Mouse (Mus musculus): ENCODE measurements around the gene Cul5. TPM values are rescaled to one million over a fixed set of nuclear protein-coding genes. Genes with fewer than 3 reads are reported as not detected.

Gene Cul5
- polyA plus RNA-seq, 1 experiment from 2014 or later = 18.8 TPM

DNA sequence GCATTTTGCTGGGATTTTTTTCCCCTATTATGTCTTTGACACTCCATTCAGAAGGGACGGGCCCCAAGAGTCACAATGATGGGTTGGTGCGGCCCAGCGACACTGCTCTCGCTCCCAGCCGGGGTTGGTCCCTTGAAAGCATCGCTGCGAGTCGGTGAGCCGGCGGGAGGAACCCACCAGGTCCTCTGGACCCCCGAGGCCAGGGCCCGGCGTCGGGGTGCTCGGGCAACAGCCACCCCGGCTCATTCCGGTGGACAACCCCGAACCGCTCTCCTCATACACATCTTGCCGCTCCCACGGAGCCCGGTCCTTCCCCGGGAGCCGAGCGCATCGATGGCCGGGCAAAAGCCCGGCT lies 3.2 kb downstream of the Cul5 start:
- no peaks in the 10 kb centered on the region for H3K9me3 ChIP-seq (ENCODE audit: control insufficient read depth, low read length)
- DNase-seq (ENCODE audit: low spot score) = no peak
- under 1% methylated on average over 27 of the region's 28 CpGs for WGBS

DNA sequence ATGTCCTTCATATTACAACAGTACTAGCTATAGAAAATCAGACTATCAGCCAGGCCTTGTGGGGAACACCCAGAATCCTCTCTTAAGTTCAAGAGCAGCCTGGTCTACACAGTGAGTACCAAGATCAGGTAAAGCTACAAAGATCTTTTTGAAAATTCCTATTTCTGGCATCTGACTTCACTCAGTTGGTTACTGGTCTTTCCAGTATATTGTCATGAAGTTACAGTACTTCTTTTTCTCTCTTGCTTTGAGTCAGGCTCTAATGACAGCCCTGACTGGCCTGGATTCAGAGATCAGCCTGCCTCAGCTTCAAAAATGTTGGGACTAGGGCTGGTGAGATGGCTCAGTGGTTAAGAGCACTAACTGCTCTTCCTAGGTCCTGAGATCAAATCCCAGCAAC lies 4.4 kb downstream of the Cul5 start:
- DNase-seq (ENCODE audit: low spot score) = no peak
- Histone ChIP-seq H3K36me3 (ENCODE audit: control insufficient read depth, insufficient read depth, low read length) (no peaks in the 10 kb centered on the region), H3K9ac (ENCODE audit: low read length) (no peak overlapping the region), H3K27ac (replicated peaks) (no peak overlapping the region), H3K9me3 (ENCODE audit: control insufficient read depth, low read length) (no peaks in the 10 kb centered on the region), H3K4me2 (replicated peaks; ENCODE audit: low read depth) (no peak overlapping the region), H3K4me1 (replicated peaks; ENCODE audit: control insufficient read depth, insufficient read depth) (no peaks in the 10 kb centered on the region), H3K4me3 (ENCODE audit: low read depth, low read length) (no peak overlapping the region), H3K27me3 (ENCODE audit: control insufficient read depth, insufficient read depth, low read length) (no peaks in the 10 kb centered on the region)
- no peak for ATAC-seq (ENCODE audit: low FRiP score, low TSS enrichment)
- TF ChIP-seq EP300 (optimal IDR thresholded peaks at IDR 0.05) (no peak), CTCF (IDR thresholded peaks at IDR 0.05; ENCODE audit: low read depth) (no peak)

More for the DNA sequence above, 3.2 kb downstream of the Cul5 start:
- no peaks in the 10 kb centered on the region for H3K4me1 ChIP-seq (replicated peaks; ENCODE audit: control insufficient read depth, insufficient read depth)
- ATAC-seq (ENCODE audit: low FRiP score, low TSS enrichment) = peak; percentile 28
- no peaks in the 10 kb centered on the region for H3K27me3 ChIP-seq (ENCODE audit: control insufficient read depth, insufficient read depth, low read length)
- peak overlapping the region; percentile 99 for H3K9ac ChIP-seq (ENCODE audit: low read length)
- no peaks in the 10 kb centered on the region for H3K36me3 ChIP-seq (ENCODE audit: control insufficient read depth, insufficient read depth, low read length)
- peak overlapping the region; percentile 98 for H3K27ac ChIP-seq (replicated peaks)
- peak overlapping the region; percentile 85 for H3K4me2 ChIP-seq (replicated peaks; ENCODE audit: low read depth)
- TF ChIP-seq EP300 (optimal IDR thresholded peaks at IDR 0.05) (no peak), CTCF (IDR thresholded peaks at IDR 0.05; ENCODE audit: low read depth) (no peak)
- peak overlapping the region; percentile 93 for H3K4me3 ChIP-seq (ENCODE audit: low read depth, low read length)

DNA sequence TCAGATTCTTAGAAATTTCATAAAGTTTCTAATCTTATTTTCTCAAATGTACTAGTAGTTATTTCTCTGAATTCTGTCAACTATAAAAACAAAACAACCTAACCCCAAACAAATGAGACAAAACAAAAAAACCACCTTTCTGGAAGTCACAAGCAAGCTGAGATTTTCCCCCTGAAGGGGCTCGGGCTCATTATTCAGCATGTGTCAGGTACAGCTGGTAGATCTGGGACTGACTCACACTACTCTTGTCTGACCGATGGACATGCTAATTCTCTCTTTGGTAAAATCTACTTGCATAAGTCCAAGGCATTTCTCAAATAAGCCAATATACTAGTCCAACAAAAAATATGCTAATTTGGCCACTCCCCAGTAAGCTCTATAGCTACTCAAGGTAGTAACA lies 5.0 kb downstream of the Cul5 start:
- TF ChIP-seq CTCF (IDR thresholded peaks at IDR 0.05; ENCODE audit: low read depth) (no peak), EP300 (optimal IDR thresholded peaks at IDR 0.05) (no peak)
- Histone ChIP-seq H3K27me3 (ENCODE audit: control insufficient read depth, insufficient read depth, low read length) (no peaks in the 10 kb centered on the region), H3K9ac (ENCODE audit: low read length) (no peak overlapping the region), H3K36me3 (ENCODE audit: control insufficient read depth, insufficient read depth, low read length) (no peaks in the 10 kb centered on the region), H3K27ac (replicated peaks) (no peak overlapping the region), H3K4me1 (replicated peaks; ENCODE audit: control insufficient read depth, insufficient read depth) (no peaks in the 10 kb centered on the region), H3K4me3 (ENCODE audit: low read depth, low read length) (no peak overlapping the region), H3K9me3 (ENCODE audit: control insufficient read depth, low read length) (no peaks in the 10 kb centered on the region), H3K4me2 (replicated peaks; ENCODE audit: low read depth) (no peak overlapping the region)
- 67% methylated on average over 2 of the region's 2 CpGs for WGBS
- ATAC-seq (ENCODE audit: low FRiP score, low TSS enrichment) (no peak), DNase-seq (ENCODE audit: low spot score) (no peak)

DNA sequence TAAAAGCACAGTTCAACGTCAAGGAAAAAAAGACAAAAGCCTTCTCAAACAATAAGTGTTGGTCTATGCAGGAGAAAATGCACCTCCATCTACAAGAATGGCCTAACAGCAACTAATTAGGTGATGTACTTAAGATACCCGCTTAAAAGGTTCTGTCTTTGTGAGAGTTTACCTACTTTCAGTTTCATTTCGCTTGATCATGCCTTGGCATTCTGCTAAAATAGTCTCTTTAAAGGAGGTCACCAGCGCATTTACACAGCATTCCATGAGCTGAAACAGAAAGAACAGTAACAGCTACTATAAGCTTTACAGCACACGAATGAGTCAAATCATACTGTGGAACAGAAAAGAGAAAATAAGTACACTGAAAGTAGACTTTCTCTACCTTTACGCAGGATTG lies 35.0 kb downstream of the Cul5 start:
- H3K27me3 ChIP-seq (ENCODE audit: control insufficient read depth, insufficient read depth, low read length) = no peaks in the 10 kb centered on the region
- H3K4me3 ChIP-seq (ENCODE audit: low read depth, low read length) = no peak overlapping the region
- WGBS = 94% methylated on average over 6 of the region's 6 CpGs
- H3K9me3 ChIP-seq (ENCODE audit: control insufficient read depth, low read length) = no peaks in the 10 kb centered on the region
- TF ChIP-seq CTCF (IDR thresholded peaks at IDR 0.05; ENCODE audit: low read depth) (no peak), EP300 (optimal IDR thresholded peaks at IDR 0.05) (no peak)
- no peaks in the 10 kb centered on the region for H3K4me1 ChIP-seq (replicated peaks; ENCODE audit: control insufficient read depth, insufficient read depth)
- H3K27ac ChIP-seq (replicated peaks) = no peak overlapping the region
- no peak overlapping the region for H3K9ac ChIP-seq (ENCODE audit: low read length)
- H3K36me3 ChIP-seq (ENCODE audit: control insufficient read depth, insufficient read depth, low read length) = peaks cover 4% of the 10 kb centered on the region
- DNase-seq (ENCODE audit: low spot score) (no peak), ATAC-seq (ENCODE audit: low FRiP score, low TSS enrichment) (no peak)
- no peak overlapping the region for H3K4me2 ChIP-seq (replicated peaks; ENCODE audit: low read depth)

DNA sequence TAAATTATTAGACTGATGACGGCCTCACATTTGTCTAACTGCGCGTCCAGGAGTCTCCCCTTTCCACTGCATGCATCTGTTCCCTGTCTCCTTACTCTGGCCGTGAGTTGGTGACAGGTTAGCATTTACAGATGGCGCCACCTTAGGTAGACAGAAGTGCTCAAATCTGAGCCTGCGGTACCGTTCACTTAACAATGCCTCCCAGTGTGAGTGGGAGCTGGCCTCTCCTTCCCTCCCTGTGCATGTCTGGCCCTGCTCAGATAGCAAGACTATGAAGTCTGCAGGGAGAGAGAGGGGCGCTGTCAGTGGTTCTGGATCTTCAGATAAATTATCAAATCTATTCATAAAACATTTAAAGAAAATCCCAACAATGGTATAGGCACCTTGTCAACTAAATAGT lies 54.6 kb downstream of the Cul5 start:
- WGBS = 71% methylated on average over 8 of the region's 8 CpGs
- no peak for DNase-seq (ENCODE audit: low spot score)
- TF ChIP-seq EP300 (optimal IDR thresholded peaks at IDR 0.05) (no peak), CTCF (IDR thresholded peaks at IDR 0.05; ENCODE audit: low read depth) (no peak)
- Histone ChIP-seq H3K4me2 (replicated peaks; ENCODE audit: low read depth) (no peak overlapping the region), H3K4me3 (ENCODE audit: low read depth, low read length) (no peak overlapping the region), H3K36me3 (ENCODE audit: control insufficient read depth, insufficient read depth, low read length) (peaks cover 10% of the 10 kb centered on the region; the same call in 1 of the 2 replicates), H3K27ac (replicated peaks) (no peak overlapping the region), H3K9me3 (ENCODE audit: control insufficient read depth, low read length) (no peaks in the 10 kb centered on the region), H3K9ac (ENCODE audit: low read length) (no peak overlapping the region), H3K4me1 (replicated peaks; ENCODE audit: control insufficient read depth, insufficient read depth) (no peaks in the 10 kb centered on the region), H3K27me3 (ENCODE audit: control insufficient read depth, insufficient read depth, low read length) (no peaks in the 10 kb centered on the region)
- ATAC-seq (ENCODE audit: low FRiP score, low TSS enrichment) = no peak

DNA sequence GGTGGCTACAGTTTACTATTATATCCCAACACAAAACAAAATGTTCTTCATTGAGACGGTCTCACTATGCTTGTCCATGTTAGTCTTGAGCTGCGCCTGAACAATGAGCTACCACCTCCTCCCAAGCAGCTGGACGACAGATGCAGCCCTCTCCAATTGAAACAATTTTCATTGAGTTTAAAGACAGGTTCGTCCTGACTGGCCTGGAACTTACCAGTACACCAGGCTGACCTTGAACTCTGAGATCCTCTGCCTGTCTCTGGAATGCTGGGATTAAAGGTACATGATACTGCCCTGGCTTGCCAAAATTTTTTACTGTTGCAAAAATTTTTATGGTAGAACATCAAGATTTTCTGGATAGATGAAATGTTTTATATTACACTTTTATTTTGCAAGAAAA lies 55.5 kb downstream of the Cul5 start:
- H3K36me3 ChIP-seq (ENCODE audit: control insufficient read depth, insufficient read depth, low read length) = peaks cover 10% of the 10 kb centered on the region; the same call in 1 of the 2 replicates
- TF ChIP-seq CTCF (IDR thresholded peaks at IDR 0.05; ENCODE audit: low read depth) (no peak), EP300 (optimal IDR thresholded peaks at IDR 0.05) (no peak)
- DNase-seq (ENCODE audit: low spot score) (no peak), ATAC-seq (ENCODE audit: low FRiP score, low TSS enrichment) (no peak)
- H3K27ac ChIP-seq (replicated peaks) = no peak overlapping the region
- H3K4me3 ChIP-seq (ENCODE audit: low read depth, low read length) = no peak overlapping the region
- H3K4me1 ChIP-seq (replicated peaks; ENCODE audit: control insufficient read depth, insufficient read depth) = no peaks in the 10 kb centered on the region
- H3K4me2 ChIP-seq (replicated peaks; ENCODE audit: low read depth) = no peak overlapping the region
- no peaks in the 10 kb centered on the region for H3K9me3 ChIP-seq (ENCODE audit: control insufficient read depth, low read length)
- H3K9ac ChIP-seq (ENCODE audit: low read length) = no peak overlapping the region
- H3K27me3 ChIP-seq (ENCODE audit: control insufficient read depth, insufficient read depth, low read length) = no peaks in the 10 kb centered on the region
- WGBS = 82% methylated on average over 4 of the region's 4 CpGs
